Mouse (Mus musculus) thymus, adult 2 months (tissue): ENCODE results near the gene Gm6793.

Source experiments
- CTCF ChIP-seq: fragments of 200-500 bp; IDR thresholded peaks from 2 replicates; pipeline ENCODE4 v1.5.1; 2012; ENCODE audit warnings: mild to moderate bottlenecking, control low read depth, low read length, moderate library complexity, borderline replicate concordance; ENCODE audit not compliant: control insufficient read depth, poor library complexity, insufficient read depth; ENCODE audit errors: extremely low read depth
- POLR2A ChIP-seq: fragments of 200-500 bp; IDR thresholded peaks from 2 replicates; pipeline ENCODE4 v1.6.1; 2012; ENCODE audit warnings: mild to moderate bottlenecking, low read length, control low read depth, moderate library complexity; ENCODE audit not compliant: control insufficient read depth, poor library complexity, insufficient read depth; ENCODE audit errors: extremely low read depth

DNA sequence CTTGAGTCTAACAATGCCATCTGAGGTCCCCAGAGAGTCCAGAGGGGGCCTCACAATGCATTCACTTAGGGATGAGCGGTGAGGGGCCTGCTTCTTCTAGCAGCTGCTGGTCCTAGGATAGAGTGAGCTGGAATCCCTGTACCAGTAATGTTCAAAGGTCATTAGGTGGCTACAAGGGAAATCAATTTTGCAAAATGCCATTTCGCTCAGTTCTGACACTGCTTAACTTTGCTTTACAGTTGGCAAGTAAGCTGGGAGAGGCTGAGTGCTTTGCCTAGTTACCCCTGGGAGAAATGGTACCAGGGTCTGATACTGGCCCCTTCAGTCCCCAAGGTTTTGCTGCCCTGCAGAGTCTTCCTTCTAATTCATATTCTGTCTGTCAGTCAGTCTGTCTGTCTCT, 39.1 kb downstream of the Gm6793 start:
- no peak for TF ChIP-seq CTCF
- no peak for TF ChIP-seq POLR2A
